Mouse (Mus musculus) granulocyte monocyte progenitor cell, adult 5-6 weeks (primary cell): ENCODE measurements around the gene Ap5b1. TPM values are rescaled to one million over a fixed set of nuclear protein-coding genes. Genes with fewer than 3 reads are reported as not detected.

Source experiments
- ATAC-seq: replicated peaks from 2 replicates; pipeline ENCODE4 v1.8.0; 2016; ENCODE audit warnings: mild to moderate bottlenecking, moderate TSS enrichment, inconsistent platforms; ENCODE audit not compliant: poor library complexity, severe bottlenecking
- total RNA-seq, 2 experiments: library from RNA; stranded (forward) in 1 of 2; stranded (reverse) in 1 of 2; fragments of 200-712, 200-1000 nt in 1 of 2; fragments of >200 nt in 1 of 2; fragmentation: Nextera tagmentation in 1 of 2; gene quantifications; 2 replicates each; pipeline ENCODE4 v1.2.3; 2014 to 2017

Gene Ap5b1
- total RNA-seq, 2 experiments from 2014 or later, result 5.7 to 10.4 TPM

- no peak for ATAC-seq
Measured at GRCm38 (mm10) chr19:5608707-5609106, 40.9 kb downstream of the Ap5b1 start.

- no peak for ATAC-seq
Measured at GRCm38 (mm10) chr19:5609171-5609546, 41.3 kb downstream of the Ap5b1 start.

GRCm38 (mm10) chr19:5609547-5610404, 42.0 kb downstream of the Ap5b1 start, which contains the start of gene Kat5:
Gene Kat5 (minus strand): TSS chr19:5610237.
- ATAC-seq, result peak; percentile 76

GRCm38 (mm10) chr19:5611973-5612372, 44.1 kb downstream of the Ap5b1 start:
- ATAC-seq, result no peak

DNA sequence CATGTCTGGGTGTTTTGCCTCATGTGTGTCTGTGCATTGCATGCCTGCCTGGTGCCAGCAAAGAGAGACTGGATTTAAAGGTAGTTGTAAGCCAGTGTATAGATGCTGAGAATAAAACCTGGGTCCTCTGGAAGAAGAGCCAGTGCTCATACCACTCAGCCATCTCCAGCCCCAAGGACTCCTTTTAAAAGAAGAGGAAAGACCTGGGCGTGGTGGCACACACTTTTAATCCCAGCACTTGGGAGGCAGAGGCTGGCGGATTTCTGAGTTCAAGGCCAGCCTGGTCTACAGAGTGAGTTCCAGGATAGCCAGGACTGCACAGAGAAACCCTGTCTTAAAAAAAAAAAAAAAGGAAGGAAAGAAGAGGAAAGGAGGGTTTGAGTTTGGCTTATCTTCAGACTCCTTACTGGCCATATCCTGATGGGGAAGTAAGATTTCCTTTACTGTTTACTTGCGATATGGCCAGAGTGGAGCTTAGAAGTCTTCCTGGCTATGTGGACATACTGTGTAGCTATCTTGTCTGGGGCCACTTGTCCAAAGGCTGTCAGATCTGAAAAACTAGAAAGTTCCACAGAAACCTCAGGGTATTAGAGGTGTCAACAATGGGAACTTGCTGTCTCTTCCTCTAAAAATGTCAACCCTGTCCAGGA, 45.1 kb downstream of the Ap5b1 start:
- ATAC-seq, result peak; percentile 48

DNA sequence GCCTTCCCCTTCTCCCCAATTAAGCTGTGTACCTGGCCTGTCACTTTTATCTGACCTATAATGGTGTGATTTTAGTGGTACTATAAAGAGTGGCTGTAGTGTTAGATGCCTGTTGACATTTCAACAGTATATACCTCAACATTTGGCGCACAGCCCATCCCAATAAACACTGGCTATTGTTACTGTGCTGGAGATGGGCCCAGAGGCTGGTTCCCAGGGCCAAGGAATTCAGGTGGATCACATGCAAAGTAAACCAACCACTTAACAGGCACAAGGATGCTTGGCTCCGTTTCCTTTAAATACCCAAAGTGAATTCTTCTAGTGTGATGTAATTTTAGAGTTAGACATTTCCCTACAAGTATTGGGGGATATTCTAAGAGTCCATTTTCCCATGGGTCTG, 47.1 kb downstream of the Ap5b1 start:
- no peak for ATAC-seq

- ATAC-seq, result no peak
Measured at GRCm38 (mm10) chr19:5620007-5620406, 52.2 kb downstream of the Ap5b1 start.

Other genes with a start within 250 kb of the Ap5b1 start
- not detected in 2 replicates for gene Catsper1, start 232.3 kb upstream of the Ap5b1 start, total RNA-seq (2014; fragmentation: Nextera tagmentation)
- gene Catsper1, start 232.3 kb upstream of the Ap5b1 start, total RNA-seq (2017), result not detected in 2 replicates
- not detected in 2 replicates for gene Cst6, start 218.5 kb upstream of the Ap5b1 start, total RNA-seq (2014; fragmentation: Nextera tagmentation)
- not detected in 2 replicates for gene Cst6, start 218.5 kb upstream of the Ap5b1 start, total RNA-seq (2017)
- 52.8 and 54.1 TPM in 2 replicates for gene Eif1ad, start 201.3 kb upstream of the Ap5b1 start, total RNA-seq (2014; fragmentation: Nextera tagmentation)
- gene Eif1ad, start 201.3 kb upstream of the Ap5b1 start, total RNA-seq (2017), result 69.4 and 72.2 TPM in 2 replicates
- 526 and 559 TPM in 2 replicates for gene Banf1, start 200.9 kb upstream of the Ap5b1 start, total RNA-seq (2014; fragmentation: Nextera tagmentation)
- 84.9 and 130 TPM in 2 replicates for gene Banf1, start 200.9 kb upstream of the Ap5b1 start, total RNA-seq (2017)
- 86.2 and 138 TPM in 2 replicates for gene Sart1, start 179.3 kb upstream of the Ap5b1 start, total RNA-seq (2014; fragmentation: Nextera tagmentation)
- gene Sart1, start 179.3 kb upstream of the Ap5b1 start, total RNA-seq (2017), result 63.2 and 78.7 TPM in 2 replicates
- not detected in 2 replicates for gene Tsga10ip, start 165.5 kb upstream of the Ap5b1 start, total RNA-seq (2014; fragmentation: Nextera tagmentation)
- gene Tsga10ip, start 165.5 kb upstream of the Ap5b1 start, total RNA-seq (2017), result 1.9 TPM in 1 of 2 replicates, not detected in the other
- gene Drap1, start 143.0 kb upstream of the Ap5b1 start, total RNA-seq (2014; fragmentation: Nextera tagmentation), result 160 and 218 TPM in 2 replicates
- gene Drap1, start 143.0 kb upstream of the Ap5b1 start, total RNA-seq (2017), result 119 and 145 TPM in 2 replicates
- 30.1 and 32.7 TPM in 2 replicates for gene AI837181, start 142.9 kb upstream of the Ap5b1 start, total RNA-seq (2014; fragmentation: Nextera tagmentation)
- gene AI837181, start 142.9 kb upstream of the Ap5b1 start, total RNA-seq (2017), result 10.9 and 12.2 TPM in 2 replicates
- gene Fosl1, start 120.5 kb upstream of the Ap5b1 start, total RNA-seq (2014; fragmentation: Nextera tagmentation), result 0.32 TPM in 1 of 2 replicates, not detected in the other
- gene Fosl1, start 120.5 kb upstream of the Ap5b1 start, total RNA-seq (2017), result 0.57 TPM in 1 of 2 replicates, not detected in the other
- gene Ccdc85b, start 110.1 kb upstream of the Ap5b1 start, total RNA-seq (2014; fragmentation: Nextera tagmentation), result 0.68 and 1.9 TPM in 2 replicates
- 2.5 and 4.1 TPM in 2 replicates for gene Ccdc85b, start 110.1 kb upstream of the Ap5b1 start, total RNA-seq (2017)
- gene Fibp, start 107.4 kb upstream of the Ap5b1 start, total RNA-seq (2014; fragmentation: Nextera tagmentation), result 33.6 and 94.2 TPM in 2 replicates
- 112 and 122 TPM in 2 replicates for gene Fibp, start 107.4 kb upstream of the Ap5b1 start, total RNA-seq (2017)
- 1.1 TPM in 1 of 2 replicates, not detected in the other for gene Ctsw, start 99.5 kb upstream of the Ap5b1 start, total RNA-seq (2014; fragmentation: Nextera tagmentation)
- gene Ctsw, start 99.5 kb upstream of the Ap5b1 start, total RNA-seq (2017), result not detected in 2 replicates
- gene Efemp2, start 94.1 kb upstream of the Ap5b1 start, total RNA-seq (2014; fragmentation: Nextera tagmentation), result not detected in 2 replicates
- gene Efemp2, start 94.1 kb upstream of the Ap5b1 start, total RNA-seq (2017), result 1.6 TPM in 1 of 2 replicates, not detected in the other
- gene Mus81, start 79.6 kb upstream of the Ap5b1 start, total RNA-seq (2014; fragmentation: Nextera tagmentation), result 23.9 and 39.7 TPM in 2 replicates
- gene Mus81, start 79.6 kb upstream of the Ap5b1 start, total RNA-seq (2017), result 9.4 and 13.5 TPM in 2 replicates
- 1,243 and 1,245 TPM in 2 replicates for gene Cfl1, start 77.6 kb upstream of the Ap5b1 start, total RNA-seq (2014; fragmentation: Nextera tagmentation)
- 1,162 and 1,185 TPM in 2 replicates for gene Cfl1, start 77.6 kb upstream of the Ap5b1 start, total RNA-seq (2017)
- 2.8 TPM in 1 of 2 replicates, not detected in the other for gene 1700020D05Rik, start 64.2 kb upstream of the Ap5b1 start, total RNA-seq (2014; fragmentation: Nextera tagmentation)
- not detected in 2 replicates for gene 1700020D05Rik, start 64.2 kb upstream of the Ap5b1 start, total RNA-seq (2017)
- 4.9 and 5.7 TPM in 2 replicates for gene Snx32, start 57.5 kb upstream of the Ap5b1 start, total RNA-seq (2014; fragmentation: Nextera tagmentation)
- gene Snx32, start 57.5 kb upstream of the Ap5b1 start, total RNA-seq (2017), result 1.1 and 1.7 TPM in 2 replicates
- not detected in 2 replicates for gene Ovol1, start 7.4 kb upstream of the Ap5b1 start, total RNA-seq (2014; fragmentation: Nextera tagmentation)
- gene Ovol1, start 7.4 kb upstream of the Ap5b1 start, total RNA-seq (2017), result not detected in 2 replicates
- gene Rnaseh2c, start 33.8 kb downstream of the Ap5b1 start, total RNA-seq (2014; fragmentation: Nextera tagmentation), result 78.4 and 114 TPM in 2 replicates
- gene Rnaseh2c, start 33.8 kb downstream of the Ap5b1 start, total RNA-seq (2017), result 37.7 and 140 TPM in 2 replicates
- gene Kat5, start 42.2 kb downstream of the Ap5b1 start, total RNA-seq (2014; fragmentation: Nextera tagmentation), result 27.9 and 52.2 TPM in 2 replicates
- gene Kat5, start 42.2 kb downstream of the Ap5b1 start, total RNA-seq (2017), result 60.2 and 82.3 TPM in 2 replicates
- gene Rela, start 69.5 kb downstream of the Ap5b1 start, total RNA-seq (2014; fragmentation: Nextera tagmentation), result 37.1 and 46.4 TPM in 2 replicates
- gene Rela, start 69.5 kb downstream of the Ap5b1 start, total RNA-seq (2017), result 25.4 and 31.7 TPM in 2 replicates
- gene Sipa1, start 95.7 kb downstream of the Ap5b1 start, total RNA-seq (2014; fragmentation: Nextera tagmentation), result 56.8 and 65.9 TPM in 2 replicates
- gene Sipa1, start 95.7 kb downstream of the Ap5b1 start, total RNA-seq (2017), result 17.3 and 20.8 TPM in 2 replicates
- gene Map3k11, start 120.7 kb downstream of the Ap5b1 start, total RNA-seq (2014; fragmentation: Nextera tagmentation), result 23.0 and 30.4 TPM in 2 replicates
- 21.9 and 22.2 TPM in 2 replicates for gene Map3k11, start 120.7 kb downstream of the Ap5b1 start, total RNA-seq (2017)
- gene Pcnx3, start 120.9 kb downstream of the Ap5b1 start, total RNA-seq (2014; fragmentation: Nextera tagmentation), result 35.2 and 46.8 TPM in 2 replicates
- 12.6 and 22.7 TPM in 2 replicates for gene Pcnx3, start 120.9 kb downstream of the Ap5b1 start, total RNA-seq (2017)
- gene Kcnk7, start 136.3 kb downstream of the Ap5b1 start, total RNA-seq (2014; fragmentation: Nextera tagmentation), result not detected in 2 replicates
- not detected in 2 replicates for gene Kcnk7, start 136.3 kb downstream of the Ap5b1 start, total RNA-seq (2017)
- 23.2 and 29.5 TPM in 2 replicates for gene Ehbp1l1, start 158.3 kb downstream of the Ap5b1 start, total RNA-seq (2014; fragmentation: Nextera tagmentation)
- gene Ehbp1l1, start 158.3 kb downstream of the Ap5b1 start, total RNA-seq (2017), result 30.6 and 41.6 TPM in 2 replicates
- 37.4 and 41.7 TPM in 2 replicates for gene Fam89b, start 161.6 kb downstream of the Ap5b1 start, total RNA-seq (2014; fragmentation: Nextera tagmentation)
- 20.9 and 31.8 TPM in 2 replicates for gene Fam89b, start 161.6 kb downstream of the Ap5b1 start, total RNA-seq (2017)
- gene Ltbp3, start 172.9 kb downstream of the Ap5b1 start, total RNA-seq (2014; fragmentation: Nextera tagmentation), result 1.8 and 16.0 TPM in 2 replicates
- 3.7 and 3.9 TPM in 2 replicates for gene Ltbp3, start 172.9 kb downstream of the Ap5b1 start, total RNA-seq (2017)
- gene Scyl1, start 203.4 kb downstream of the Ap5b1 start, total RNA-seq (2014; fragmentation: Nextera tagmentation), result 40.9 and 47.7 TPM in 2 replicates
- gene Scyl1, start 203.4 kb downstream of the Ap5b1 start, total RNA-seq (2017), result 22.8 and 23.3 TPM in 2 replicates